Mouse (Mus musculus) limb, embryonic 13.5 days (tissue): Measurements from ENCODE around the gene Olfr1368. TPM values are rescaled to one million over a fixed set of nuclear protein-coding genes. Genes with fewer than 3 reads are reported as not detected.
"Not testable (repeated sequence)": the region's sequence is repeated elsewhere in the genome, so short reads cannot be mapped to it uniquely, and the experiment has no call there.

Experiments used
- ATAC-seq: fragments of 200-750 bp; cut with Nextera tagmentation; 2 replicates; pipeline ENCODE4 v1.8.0; 2017; ENCODE audit warnings: low read depth, moderate number of reproducible peaks, moderate TSS enrichment; ENCODE audit not compliant: low FRiP score
- H3K27ac ChIP-seq: fragments of 300-500 bp; sonication (generic); 2 replicates; pipeline ENCODE4 v1.5.1; 2015; ENCODE audit warnings: inconsistent platforms, mild to moderate bottlenecking, moderate library complexity
- H3K27me3 ChIP-seq: fragments of 300-500 bp; sonication (generic); 2 replicates; pipeline ENCODE4 v1.6.1; 2015; ENCODE audit warnings: mild to moderate bottlenecking, inconsistent platforms
- H3K36me3 ChIP-seq: fragments of 300-500 bp; sonication (generic); 2 replicates; pipeline ENCODE4 v1.6.1; 2015; ENCODE audit warnings: inconsistent platforms, mild to moderate bottlenecking, moderate library complexity
- H3K4me1 ChIP-seq: fragments of 300-500 bp; sonication (generic); 2 replicates; pipeline ENCODE4 v1.6.1; 2015; ENCODE audit warnings: inconsistent platforms
- H3K4me2 ChIP-seq: fragments of 300-500 bp; sonication (generic); replicated peaks from 2 replicates; pipeline ENCODE4 v1.6.1; 2015; ENCODE audit warnings: inconsistent platforms, mild to moderate bottlenecking, moderate library complexity
- H3K4me3 ChIP-seq: fragments of 300-500 bp; sonication (generic); 2 replicates; pipeline ENCODE4 v1.5.1; 2015; ENCODE audit warnings: moderate library complexity, mild to moderate bottlenecking, inconsistent platforms
- H3K9ac ChIP-seq: fragments of 300-500 bp; sonication (generic); 2 replicates; pipeline ENCODE4 v1.6.1; 2015; ENCODE audit warnings: mild to moderate bottlenecking, inconsistent platforms
- H3K9me3 ChIP-seq: fragments of 300-500 bp; sonication (generic); 2 replicates; pipeline ENCODE4 v1.6.1; 2016; ENCODE audit warnings: inconsistent platforms
- WGBS: fragments of 180-500 bp; shearing (Covaris S2); methylation state at CpG from one replicate; pipeline ENCODE4 v1.1.7; 2015; 5-methylcytosine and 5-hydroxymethylcytosine counted together
- polyA plus RNA-seq: library from polyadenylated mRNA; unstranded; fragments of >200 nt; fragmentation: Nextera tagmentation; extraction: Ambion mirVana; gene quantifications from 2 replicates; pipeline ENCODE4 v1.2.1, GENCODE M21; 2015

The Olfr1368 gene
- polyA plus RNA-seq, 1 experiment from 2014 or later, result not detected

GRCm38 (mm10) chr13:21162591-21162990 lies 16.9 kb upstream of the Olfr1368 start:
- Histone ChIP-seq H3K27ac (no peak overlapping the region), H3K36me3 (no peaks in the 10 kb centered on the region), H3K27me3 (peaks cover 3% of the 10 kb centered on the region; the same call in 1 of the 2 replicates), H3K4me3 (no peak overlapping the region), H3K9ac (no peak overlapping the region), H3K4me1 (peaks cover 11% of the 10 kb centered on the region; the same call in 1 of the 2 replicates), H3K9me3 (no peaks in the 10 kb centered on the region), H3K4me2 (no peak overlapping the region)
- 55% methylated on average over 5 of the region's 5 CpGs for WGBS
- ATAC-seq, result no peak

- H3K36me3 ChIP-seq, result no peaks in the 10 kb centered on the region
- peaks cover 9% of the 10 kb centered on the region; the same call in 1 of the 2 replicates for H3K4me1 ChIP-seq
- peaks cover 3% of the 10 kb centered on the region for H3K27me3 ChIP-seq
- H3K27ac ChIP-seq, result no peak overlapping the region
- H3K4me3 ChIP-seq, result peak overlapping the region; percentile 64
- peak overlapping the region; percentile 96 for H3K4me2 ChIP-seq
- 48% methylated on average over 2 of the region's 2 CpGs for WGBS
- 0 out of 2 replicates have a peak, but pooled peaks have one; percentile 26 for ATAC-seq
- no peaks in the 10 kb centered on the region for H3K9me3 ChIP-seq
- H3K9ac ChIP-seq, result no peak overlapping the region
Measured at GRCm38 (mm10) chr13:21161591-21161990, 15.9 kb upstream of the Olfr1368 start.

GRCm38 (mm10) chr13:21160657-21161590 lies 15.3 kb upstream of the Olfr1368 start:
- under 1% methylated on average over 32 of the region's 32 CpGs for WGBS

GRCm38 (mm10) chr13:21160041-21160511 lies 14.4 kb upstream of the Olfr1368 start:
- ATAC-seq, result peak; percentile 34
- peak overlapping the region; percentile 64 for H3K4me3 ChIP-seq
- 0 out of 2 replicates have a peak, but pooled peaks cover 5% of the 10 kb centered on the region for H3K4me1 ChIP-seq
- H3K9ac ChIP-seq, result peak overlapping the region; percentile 65
- under 1% methylated on average over 16 of the region's 16 CpGs for WGBS
- H3K27ac ChIP-seq, result no peak overlapping the region
- H3K4me2 ChIP-seq, result peak overlapping the region; percentile 96
- peaks cover 3% of the 10 kb centered on the region; the same call in 1 of the 2 replicates for H3K27me3 ChIP-seq
- H3K36me3 ChIP-seq, result no peaks in the 10 kb centered on the region
- H3K9me3 ChIP-seq, result no peaks in the 10 kb centered on the region

More at GRCm38 (mm10) chr13:21160657-21161590, 15.3 kb upstream of the Olfr1368 start:
- Histone ChIP-seq H3K9me3 (no peaks in the 10 kb centered on the region), H3K27ac (no peak overlapping the region), H3K9ac (peak overlapping the region; percentile 65), H3K27me3 (peaks cover 3% of the 10 kb centered on the region), H3K4me3 (peak overlapping the region; percentile 64), H3K36me3 (no peaks in the 10 kb centered on the region), H3K4me1 (0 out of 2 replicates have a peak, but pooled peaks cover 5% of the 10 kb centered on the region), H3K4me2 (peak overlapping the region; percentile 96)
- ATAC-seq, result peak; percentile 89

DNA sequence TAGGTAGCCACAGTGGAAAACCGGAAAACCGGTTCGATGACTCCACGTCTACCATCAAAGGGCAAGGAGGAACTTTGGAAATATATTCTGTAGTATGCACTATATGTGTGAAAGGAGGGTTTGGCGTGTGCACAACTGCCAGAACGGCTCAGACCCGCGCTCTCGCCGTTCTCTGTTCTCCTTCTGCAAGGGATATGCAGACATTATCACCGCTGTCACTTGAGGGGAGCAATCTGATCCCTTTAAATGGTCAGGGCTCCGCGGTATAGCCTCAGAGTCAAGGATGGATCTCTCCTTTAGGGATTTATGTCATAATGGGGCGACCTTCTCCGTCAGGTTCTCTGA lies 13.8 kb upstream of the Olfr1368 start:
- peak overlapping the region; percentile 96 for H3K4me2 ChIP-seq
- no peaks in the 10 kb centered on the region; the same call in 1 of the 2 replicates for H3K27me3 ChIP-seq
- peak overlapping the region; percentile 64 for H3K4me3 ChIP-seq
- ATAC-seq, result no peak
- no peaks in the 10 kb centered on the region for H3K36me3 ChIP-seq
- peak overlapping the region; percentile 65 for H3K9ac ChIP-seq
- whole genome bisulfite sequencing, result 0% methylated on average over 15 of the region's 15 CpGs
- H3K9me3 ChIP-seq, result no peaks in the 10 kb centered on the region
- H3K4me1 ChIP-seq, result 0 out of 2 replicates have a peak, but pooled peaks cover 5% of the 10 kb centered on the region
- no peak overlapping the region for H3K27ac ChIP-seq

GRCm38 (mm10) chr13:21158785-21159474 lies 13.3 kb upstream of the Olfr1368 start:
- Histone ChIP-seq H3K4me1 (0 out of 2 replicates have a peak, but pooled peaks cover 5% of the 10 kb centered on the region), H3K4me3 (peak overlapping the region; percentile 64), H3K27me3 (no peaks in the 10 kb centered on the region; the same call in 1 of the 2 replicates), H3K36me3 (no peaks in the 10 kb centered on the region), H3K27ac (no peak overlapping the region), H3K9me3 (no peaks in the 10 kb centered on the region), H3K9ac (peak overlapping the region; percentile 65), H3K4me2 (peak overlapping the region; percentile 96)
- 0% methylated on average over 19 of the region's 19 CpGs for WGBS
- peak; percentile 9; the same call in 1 of the 2 replicates for ATAC-seq

- Histone ChIP-seq H3K4me1 (0 out of 2 replicates have a peak, but pooled peaks cover 5% of the 10 kb centered on the region), H3K27ac (no peak overlapping the region), H3K27me3 (no peaks in the 10 kb centered on the region; the same call in 1 of the 2 replicates), H3K9me3 (no peaks in the 10 kb centered on the region), H3K4me2 (peak overlapping the region; percentile 96), H3K4me3 (peak overlapping the region; percentile 64), H3K9ac (no peak overlapping the region; the same call in 1 of the 2 replicates), H3K36me3 (no peaks in the 10 kb centered on the region)
- WGBS, result 7% methylated on average over 9 of the region's 9 CpGs
- no peak for ATAC-seq
Measured at GRCm38 (mm10) chr13:21158071-21158470, 12.4 kb upstream of the Olfr1368 start.

DNA sequence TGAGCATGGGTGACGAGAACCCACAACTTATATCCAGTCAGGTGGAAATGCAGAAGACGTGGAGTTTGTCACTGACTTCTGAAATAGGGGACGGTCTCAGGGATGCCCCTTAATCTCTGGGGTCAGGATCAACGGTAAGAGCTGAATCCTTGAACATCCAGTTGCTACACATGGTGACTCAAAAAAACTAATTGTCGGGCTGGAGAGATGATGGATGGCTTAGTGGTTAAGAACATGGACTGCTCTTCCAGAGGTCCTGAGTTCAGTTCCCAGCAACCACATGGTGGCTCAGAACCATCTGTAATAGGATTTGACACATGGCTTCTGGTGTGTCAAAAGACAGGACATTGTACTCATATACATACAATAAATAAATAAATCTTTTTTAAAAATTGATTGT lies 10.2 kb upstream of the Olfr1368 start:
- Histone ChIP-seq H3K4me3 (no peak overlapping the region), H3K36me3 (no peaks in the 10 kb centered on the region), H3K27me3 (no peaks in the 10 kb centered on the region; the same call in 1 of the 2 replicates), H3K4me2 (no peak overlapping the region), H3K27ac (no peak overlapping the region), H3K4me1 (0 out of 2 replicates have a peak, but pooled peaks cover 5% of the 10 kb centered on the region), H3K9ac (no peak overlapping the region), H3K9me3 (no peaks in the 10 kb centered on the region)
- no peak for ATAC-seq
- WGBS, result 82% methylated on average over 5 of the region's 5 CpGs

- ATAC-seq, result no peak
- no peak overlapping the region for H3K4me2 ChIP-seq
- H3K9me3 ChIP-seq, result no peaks in the 10 kb centered on the region
- H3K36me3 ChIP-seq, result no peaks in the 10 kb centered on the region
- no peak overlapping the region for H3K4me3 ChIP-seq
- no peaks in the 10 kb centered on the region for H3K4me1 ChIP-seq
- no peak overlapping the region for H3K9ac ChIP-seq
- H3K27ac ChIP-seq, result no peak overlapping the region
- WGBS, result 43% methylated on average over 8 of the region's 8 CpGs
- H3K27me3 ChIP-seq, result no peaks in the 10 kb centered on the region
Measured at GRCm38 (mm10) chr13:21142421-21142820, 3.2 kb downstream of the Olfr1368 start.

- H3K4me1 ChIP-seq, H3K4me3 ChIP-seq, H3K9me3 ChIP-seq, H3K36me3 ChIP-seq, H3K4me2 ChIP-seq, H3K27me3 ChIP-seq, ATAC-seq, H3K27ac ChIP-seq, H3K9ac ChIP-seq: not testable (repeated sequence)
- whole genome bisulfite sequencing, result 79% methylated on average over 3 of the region's 3 CpGs
Measured at GRCm38 (mm10) chr13:21129339-21129738, 16.3 kb downstream of the Olfr1368 start, which contains the start of gene Olfr263. Olfr263 (plus strand) TSS chr13:21129639.

GRCm38 (mm10) chr13:21114121-21114520 lies 31.5 kb downstream of the Olfr1368 start:
- Histone ChIP-seq H3K36me3 (no peaks in the 10 kb centered on the region), H3K27me3 (no peaks in the 10 kb centered on the region), H3K4me3 (no peak overlapping the region), H3K9ac (no peak overlapping the region), H3K4me2 (no peak overlapping the region), H3K27ac (no peak overlapping the region), H3K4me1 (no peaks in the 10 kb centered on the region), H3K9me3 (no peaks in the 10 kb centered on the region)
- 82% methylated on average over 4 of the region's 4 CpGs for WGBS
- no peak for ATAC-seq
